ENCODE assay signal across 8 mouse cellular contexts in genomic region chr16:37812474-37812886, GRCm38 (mm10). TPM values are rescaled to one million over a fixed set of nuclear protein-coding genes. Genes with fewer than 3 reads are reported as not detected.
DNase-seq lines count a peak whose midpoint lies in the region; ATAC-seq lines count a peak whose summit lies in the region.

No protein-coding gene starts in this region.

- H3K9me3 ChIP-seq in heart, embryonic 16.5 days (replicated peaks; ENCODE audit: control insufficient read depth, low read length): no peaks in the 10 kb centered on the region
- H3K9me3 ChIP-seq in liver, embryonic 16.5 days (replicated peaks; ENCODE audit: control insufficient read depth, low read length): no peaks in the 10 kb centered on the region

- H3K9ac ChIP-seq in heart, embryonic 16.5 days (ENCODE audit: low read length): peak overlapping the region; percentile 57
- H3K9ac ChIP-seq in liver, embryonic 16.5 days (ENCODE audit: low read depth, low read length): no peak overlapping the region

- peak; percentile 58 for ATAC-seq in heart, embryonic 16.5 days (replicated peaks; ENCODE audit: extremely low read depth, insufficient read depth, low FRiP score)
- ATAC-seq in liver, embryonic 16.5 days (ENCODE audit: low read depth): peak; percentile 40; the same call in 1 of the 2 replicates

- H3K27me3 ChIP-seq in heart, embryonic 16.5 days (ENCODE audit: control insufficient read depth, insufficient read depth, low read length): no peaks in the 10 kb centered on the region
- no peaks in the 10 kb centered on the region for H3K27me3 ChIP-seq in liver, embryonic 16.5 days (ENCODE audit: control insufficient read depth, insufficient read depth, low read depth, low read length)
- H3K27me3 ChIP-seq in splenic B cell, adult 2 months (ENCODE audit: control insufficient read depth, insufficient read depth, low read length, poor library complexity, severe bottlenecking): no peaks in the 10 kb centered on the region

- H3K27ac ChIP-seq in heart, embryonic 16.5 days (ENCODE audit: low read length): peak overlapping the region; percentile 90
- H3K27ac ChIP-seq in liver, embryonic 16.5 days (ENCODE audit: low read length): no peak overlapping the region

- H3K36me3 ChIP-seq in heart, embryonic 16.5 days (ENCODE audit: control insufficient read depth, insufficient read depth): peaks cover 13% of the 10 kb centered on the region
- H3K36me3 ChIP-seq in liver, embryonic 16.5 days (ENCODE audit: control insufficient read depth, insufficient read depth): no peaks in the 10 kb centered on the region
- H3K36me3 ChIP-seq in splenic B cell, adult 2 months (ENCODE audit: control insufficient read depth, insufficient read depth, low read length, poor library complexity, severe bottlenecking): no peaks in the 10 kb centered on the region

- H3K4me1 ChIP-seq in heart, embryonic 16.5 days (ENCODE audit: control insufficient read depth, insufficient read depth, low read length): peaks cover 48% of the 10 kb centered on the region
- H3K4me1 ChIP-seq in liver, embryonic 16.5 days (ENCODE audit: control insufficient read depth, low read depth, low read length): peaks cover 2% of the 10 kb centered on the region; the same call in 1 of the 2 replicates

- peak; percentile 24 for DNase-seq in thymus, postnatal 14 days
- DNase-seq in thymus, postnatal 25 days: no peak
- peak; percentile 70 to 80 for DNase-seq in cerebellum, postnatal 14 days
- peak; percentile 51 to 70 for DNase-seq in kidney, postnatal 25 days
- peak; percentile 53 for DNase-seq in splenic B cell, adult 2 months (ENCODE audit: low read depth, low spot score)
- no peak for DNase-seq in urinary bladder, postnatal 25 days (ENCODE audit: low spot score)

- no peak overlapping the region for H3K4me3 ChIP-seq in heart, embryonic 16.5 days (ENCODE audit: low read length)
- no peak overlapping the region for H3K4me3 ChIP-seq in liver, embryonic 16.5 days (ENCODE audit: low read depth, low read length)

- 28% methylated on average over 9 of the region's 9 CpGs for WGBS in heart, embryonic 16.5 days
- 30% methylated on average over 9 of the region's 9 CpGs for WGBS in liver, embryonic 16.5 days (ENCODE audit: insufficient replicate concordance)

- H3K4me2 ChIP-seq in heart, embryonic 16.5 days (ENCODE audit: low read depth, low read length): peak overlapping the region; percentile 1; the same call in 1 of the 2 replicates
- H3K4me2 ChIP-seq in liver, embryonic 16.5 days (ENCODE audit: low read depth, low read length): no peak overlapping the region

RNA-seq across cellular contexts. Expression of gene Fstl1, which starts 35.8 kb away (rescaled TPM):
- 420 and 441 TPM in 2 replicates for polyA plus RNA-seq in heart, embryonic 16.5 days (2015; fragmentation: Nextera tagmentation; extraction: Ambion mirVana)
- polyA plus RNA-seq in liver, embryonic 16.5 days (2015; fragmentation: Nextera tagmentation; extraction: Ambion mirVana): 18.1 and 21.5 TPM in 2 replicates

RNA-seq across cellular contexts. Expression of gene Gm36028, which starts 48.5 kb away (rescaled TPM):
- 10.2 and 12.1 TPM in 2 replicates for polyA plus RNA-seq in heart, embryonic 16.5 days (2015; fragmentation: Nextera tagmentation; extraction: Ambion mirVana)
- polyA plus RNA-seq in liver, embryonic 16.5 days (2015; fragmentation: Nextera tagmentation; extraction: Ambion mirVana): 0.07 TPM in 1 of 2 replicates, not detected in the other

RNA-seq across cellular contexts. Expression of gene Lrrc58, which starts 55.7 kb away (rescaled TPM):
- 35.7 and 36.2 TPM in 2 replicates for polyA plus RNA-seq in heart, embryonic 16.5 days (2015; fragmentation: Nextera tagmentation; extraction: Ambion mirVana)
- polyA plus RNA-seq in liver, embryonic 16.5 days (2015; fragmentation: Nextera tagmentation; extraction: Ambion mirVana): 11.2 and 11.3 TPM in 2 replicates

Comparison
In these comparisons a context has a peak if more than half of its experiments do, and no peak if none do; other contexts are left out.
1. DNase-seq: peak in thymus, postnatal 14 days (single experiment), cerebellum, postnatal 14 days (2 of 2), kidney, postnatal 25 days (2 of 2) and splenic B cell, adult 2 months (single experiment); none in thymus, postnatal 25 days (single experiment) and urinary bladder, postnatal 25 days (single experiment).
2. RNA of gene Fstl1, which starts 35.8 kb away (polyA plus RNA-seq): 420 to 441 TPM in heart, embryonic 16.5 days; 18.1 to 21.5 TPM in liver, embryonic 16.5 days; every median in the first group is over 10 times any median in the second.
3. RNA of gene Gm36028, which starts 48.5 kb away (polyA plus RNA-seq): 10.2 to 12.1 TPM in heart, embryonic 16.5 days; 0.07 TPM in liver, embryonic 16.5 days; every median in the first group is over 10 times any median in the second.